Mouse (Mus musculus): Measurements from ENCODE around the gene F930015N05Rik.

The F930015N05Rik gene

DNA sequence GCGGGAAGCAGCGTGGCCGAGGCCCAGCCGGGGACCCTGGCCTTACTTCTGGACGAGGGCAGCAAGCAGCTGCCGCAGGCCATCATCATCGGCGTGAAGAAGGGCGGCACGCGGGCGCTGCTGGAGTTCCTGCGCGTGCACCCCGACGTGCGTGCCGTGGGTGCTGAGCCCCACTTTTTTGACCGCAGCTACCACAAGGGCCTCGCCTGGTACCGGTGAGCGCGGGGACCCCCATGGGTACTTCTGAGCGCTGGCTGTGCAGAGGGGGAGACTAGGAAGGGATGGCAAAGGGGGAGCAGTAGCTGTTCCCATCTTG is at the start of gene F930015N05Rik:
Gene F930015N05Rik, minus strand, starts transcription at position 242 of the 316 bp plus-strand sequence.
- no peak for DNase-seq

GRCm38 (mm10) chr11:64481445-64481844 is 45.0 kb upstream of the F930015N05Rik start:
- no peak for DNase-seq

- no peak for DNase-seq
These were observed 37.2 kb upstream of the F930015N05Rik start for GRCm38 (mm10) chr11:64473679-64474078.

GRCm38 (mm10) chr11:64470689-64471088 is 34.2 kb upstream of the F930015N05Rik start:
- DNase-seq = no peak

GRCm38 (mm10) chr11:64468737-64469136 is 32.3 kb upstream of the F930015N05Rik start:
- DNase-seq = no peak

- no peak for DNase-seq
These were observed 25.3 kb upstream of the F930015N05Rik start for GRCm38 (mm10) chr11:64461746-64462145.

DNA sequence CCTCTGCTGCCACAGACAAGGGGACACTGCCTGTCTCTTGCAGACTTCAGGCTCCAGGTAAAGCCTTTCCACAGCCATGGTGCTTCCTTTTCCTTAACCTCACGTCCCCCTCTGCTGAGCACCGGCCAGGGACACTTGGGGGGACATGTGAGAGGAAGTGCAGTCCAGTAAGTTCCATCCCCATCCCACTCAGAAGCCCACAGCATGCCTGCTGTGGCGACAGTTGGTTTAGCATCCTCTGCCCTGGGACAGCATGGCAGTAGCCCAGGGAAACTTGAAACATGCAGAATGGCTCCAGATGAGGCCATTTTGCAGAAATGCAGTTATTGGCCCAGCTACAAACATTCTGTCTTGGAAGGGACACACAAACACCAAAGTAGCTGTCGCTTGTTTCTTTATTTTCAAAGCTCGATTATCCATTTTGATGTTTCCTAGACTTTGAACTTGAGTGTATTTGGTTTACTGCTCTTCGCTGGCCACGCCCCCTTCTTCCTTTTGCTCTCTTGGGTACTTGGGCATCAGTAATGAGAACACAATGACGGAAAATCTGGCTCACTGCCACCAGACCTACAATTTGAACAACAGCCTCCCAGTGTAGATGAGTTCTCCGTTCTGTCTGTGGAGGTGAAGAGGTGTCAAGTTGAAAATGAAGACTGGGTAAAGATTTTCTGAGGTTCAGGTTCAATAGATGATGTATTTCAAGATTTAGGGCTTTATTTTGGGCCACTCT is 12.3 kb upstream of the F930015N05Rik start:
- no peak for DNase-seq

- no peak for DNase-seq
These were observed 8.8 kb upstream of the F930015N05Rik start for GRCm38 (mm10) chr11:64445227-64445626.

GRCm38 (mm10) chr11:64442701-64443100 is 6.2 kb upstream of the F930015N05Rik start:
- DNase-seq = no peak

GRCm38 (mm10) chr11:64442119-64442518 is 5.7 kb upstream of the F930015N05Rik start:
- no peak for DNase-seq

GRCm38 (mm10) chr11:64438909-64439308 is 2.5 kb upstream of the F930015N05Rik start:
- DNase-seq = no peak

- no peak for DNase-seq
These were observed 1.3 kb upstream of the F930015N05Rik start for GRCm38 (mm10) chr11:64437721-64438120.

- DNase-seq = no peak
These were observed 392 bp upstream of the F930015N05Rik start for GRCm38 (mm10) chr11:64436791-64437298.

GRCm38 (mm10) chr11:64435546-64436411 is 674 bp downstream of the F930015N05Rik start:
- no peak for DNase-seq

GRCm38 (mm10) chr11:64434611-64435545 is 1.6 kb downstream of the F930015N05Rik start, which contains the start of gene Hs3st3a1:
Gene Hs3st3a1, plus strand, starts transcription at chr11:64435332.
- peak; percentile 2 for DNase-seq

DNA sequence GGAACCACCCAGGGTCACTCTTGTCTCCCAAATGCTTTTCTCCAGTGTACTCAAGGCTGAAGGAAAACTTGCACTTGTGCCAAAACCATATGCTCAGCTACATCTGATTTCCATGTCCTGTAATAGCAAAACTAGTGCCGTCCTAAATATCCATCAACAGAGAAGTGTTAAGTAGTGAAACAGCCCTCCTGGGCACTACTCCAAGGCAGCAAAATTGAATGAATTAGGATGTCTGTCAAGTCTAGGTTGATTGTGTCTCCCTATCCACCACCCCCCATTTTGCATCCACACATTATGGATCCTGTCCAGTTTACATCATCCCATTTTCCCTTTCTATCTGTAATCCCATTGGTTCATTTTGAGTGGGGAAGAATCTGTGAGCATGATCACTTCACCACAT is 17.5 kb downstream of the F930015N05Rik start:
- DNase-seq = no peak

- no peak for DNase-seq
These were observed 35.8 kb downstream of the F930015N05Rik start for GRCm38 (mm10) chr11:64400534-64401093.

- no peak for DNase-seq
These were observed 38.8 kb downstream of the F930015N05Rik start for GRCm38 (mm10) chr11:64397612-64398011.

DNA sequence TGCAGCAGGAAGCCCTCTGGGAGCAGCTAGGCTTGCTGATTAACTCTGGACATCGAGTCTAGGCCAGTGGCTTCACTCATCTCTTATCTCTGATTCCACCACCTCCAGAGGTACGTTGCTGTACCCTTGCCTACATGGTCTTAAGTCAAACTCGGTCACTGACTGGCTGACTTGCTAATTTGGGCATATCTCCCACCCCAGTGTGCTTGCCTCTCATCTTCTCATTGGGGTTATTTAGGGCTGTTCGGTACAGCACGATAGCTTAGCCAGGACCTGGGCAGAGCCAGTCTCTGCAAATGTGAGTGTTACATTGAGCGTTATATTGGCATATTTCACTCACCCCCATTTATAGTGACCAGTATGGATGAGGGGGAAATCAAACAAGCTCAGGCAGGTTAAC is 39.5 kb downstream of the F930015N05Rik start:
- no peak for DNase-seq

DNA sequence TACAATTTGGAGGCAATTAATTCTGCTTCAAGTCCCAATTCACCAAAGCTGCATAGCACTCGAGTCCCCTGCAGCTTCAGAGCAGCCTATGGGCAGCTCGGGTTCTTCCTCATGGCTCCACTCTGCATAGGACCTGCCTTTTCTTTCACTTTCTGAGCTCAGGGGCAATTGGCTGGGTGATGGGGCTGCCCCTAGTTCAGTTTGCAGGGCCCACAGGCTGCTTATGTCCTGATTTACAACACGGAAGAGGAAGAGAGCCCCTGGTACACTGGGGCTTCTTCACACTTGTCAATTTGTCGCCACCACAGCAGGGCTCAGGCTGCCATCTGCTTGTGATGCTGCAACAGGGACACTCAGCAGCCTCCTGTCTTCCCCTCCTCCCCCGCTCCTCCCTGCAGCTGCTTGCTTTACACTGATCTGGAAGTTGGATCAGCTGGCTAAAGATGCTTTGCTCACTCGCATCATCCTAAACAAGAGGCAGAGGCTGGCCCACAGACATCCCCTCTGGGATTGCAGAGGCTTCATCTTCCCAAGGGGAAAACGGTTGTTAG is 40.0 kb downstream of the F930015N05Rik start:
- peak; percentile 5 for DNase-seq

GRCm38 (mm10) chr11:64386333-64386732 is 50.1 kb downstream of the F930015N05Rik start:
- DNase-seq = no peak
